In genomic region chrX:134132295-134132694, GRCm38 (mm10) we compare ENCODE assay signal across 9 mouse cellular contexts. TPM values are rescaled to one million over a fixed set of nuclear protein-coding genes. Genes with fewer than 3 reads are reported as not detected.
DNase-seq lines count a peak whose midpoint lies in the region; ATAC-seq and TF ChIP-seq lines count a peak whose summit lies in the region.
"Had no signal": no experiment of that assay in that cellular context is flagged by ENCODE, and none has a peak within 500 bp of the region (broad histone marks: within the 10 kb centered on the region; RNA-seq: fewer than 3 reads in every experiment).

No protein-coding gene starts in this region.

- H3K9ac ChIP-seq in heart, adult 2 months (ENCODE audit: low read depth, low read length) = no peak overlapping the region
- no peak overlapping the region for H3K9ac ChIP-seq in neural tube, embryonic 15.5 days (replicated peaks)

- H3K4me3 ChIP-seq in heart, adult 2 months = no peak overlapping the region
- H3K4me3 ChIP-seq in heart, embryonic 10.5 days = no peak overlapping the region
- H3K4me3 ChIP-seq in neural tube, embryonic 15.5 days (replicated peaks) = no peak overlapping the region
- H3K4me3 ChIP-seq in lung, adult 2 months (replicated peaks; ENCODE audit: extremely low read depth, low read depth, low read length) = no peak overlapping the region

- H3K4me2 ChIP-seq in neural tube, embryonic 15.5 days = no peak overlapping the region

- peak; percentile 61 for TF ChIP-seq CTCF in heart, adult 2 months (IDR thresholded peaks at IDR 0.05)
- TF ChIP-seq CTCF in lung, adult 2 months (IDR thresholded peaks at IDR 0.05; ENCODE audit: insufficient read depth, low read length) = peak; percentile 14; the same call in 1 of the 2 replicates

- H3K27me3 ChIP-seq in heart, adult 2 months (ENCODE audit: control insufficient read depth, insufficient read depth, low read length) = no peaks in the 10 kb centered on the region
- peaks cover 7% of the 10 kb centered on the region; the same call in 1 of the 2 replicates for H3K27me3 ChIP-seq in heart, embryonic 10.5 days (ENCODE audit: insufficient read depth, poor library complexity, severe bottlenecking)
- 0 out of 2 replicates have a peak, but pooled peaks cover 8% of the 10 kb centered on the region for H3K27me3 ChIP-seq in neural tube, embryonic 15.5 days (replicated peaks)

- H3K4me1 ChIP-seq in heart, adult 2 months (ENCODE audit: control insufficient read depth, insufficient read depth, low read length) = no peaks in the 10 kb centered on the region
- no peaks in the 10 kb centered on the region for H3K4me1 ChIP-seq in heart, embryonic 10.5 days
- no peaks in the 10 kb centered on the region for H3K4me1 ChIP-seq in neural tube, embryonic 15.5 days
- no peaks in the 10 kb centered on the region for H3K4me1 ChIP-seq in lung, adult 2 months (ENCODE audit: control insufficient read depth, insufficient read depth, low read length)

- DNase-seq in heart, adult 2 months = no peak
- no peak for DNase-seq in heart, embryonic 10.5 days (ENCODE audit: low spot score)
- peak; percentile 12 for DNase-seq in neural tube, embryonic 10.5 days (ENCODE audit: extremely low spot score, low spot score)
- peak; percentile 4 for DNase-seq in cerebellum, adult 9-10 months
- no peak for DNase-seq in lung, adult 2 months
- DNase-seq in natural killer cell, adult 2 months (ENCODE audit: low spot score in 2 of 2) = no peak
- DNase-seq in gastrocnemius, postnatal 14 days = no peak

- WGBS in heart, adult 2 months = 26% methylated on average over 5 of the region's 5 CpGs
- 30% methylated on average over 5 of the region's 5 CpGs for WGBS in heart, embryonic 10.5 days
- 32% methylated on average over 5 of the region's 5 CpGs for WGBS in neural tube, embryonic 15.5 days
- 41% methylated on average over 5 of the region's 5 CpGs for WGBS in lung, adult 2 months

- TF ChIP-seq POLR2A in heart, adult 2 months (IDR thresholded peaks at IDR 0.05; ENCODE audit: insufficient read depth, low read depth, low read length) = no peak
- no peak for TF ChIP-seq POLR2A in lung, adult 2 months (IDR thresholded peaks at IDR 0.05; ENCODE audit: borderline replicate concordance, extremely low read depth, low read depth, low read length)

- ATAC-seq in neural tube, embryonic 15.5 days (ENCODE audit: low FRiP score) = no peak

- no peaks in the 10 kb centered on the region for H3K79me2 ChIP-seq in heart, adult 2 months (replicated peaks; ENCODE audit: control insufficient read depth, insufficient read depth, low read length)

- no peak for TF ChIP-seq EP300 in heart, adult 2 months (IDR thresholded peaks at IDR 0.05; ENCODE audit: insufficient read depth, low read depth, low read length)

- intact Hi-C loops in heart, adult 2 months (cut with DNase I) = loop anchor here (5.0 to 10.0 kb wide), 2 partner anchors 185 to 223 kb away; no protein-coding TSS in a partner anchor
- intact Hi-C loops in gastrocnemius, postnatal 14 days (cut with DNase I; ENCODE audit: low total_unique reads) = loop anchor here (10.0 kb wide), 1 partner anchor 183 kb away; no protein-coding TSS in a partner anchor

- H3K27ac ChIP-seq in heart, adult 2 months = no peak overlapping the region
- no peak overlapping the region for H3K27ac ChIP-seq in heart, embryonic 10.5 days
- no peak overlapping the region for H3K27ac ChIP-seq in neural tube, embryonic 15.5 days (replicated peaks)

- H3K36me3 ChIP-seq in heart, adult 2 months (ENCODE audit: control insufficient read depth, insufficient read depth, low read length) = no peaks in the 10 kb centered on the region
- no peaks in the 10 kb centered on the region for H3K36me3 ChIP-seq in heart, embryonic 10.5 days
- H3K36me3 ChIP-seq in neural tube, embryonic 15.5 days = no peaks in the 10 kb centered on the region

- no peaks in the 10 kb centered on the region for H3K9me3 ChIP-seq in heart, embryonic 10.5 days
- no peaks in the 10 kb centered on the region for H3K9me3 ChIP-seq in neural tube, embryonic 15.5 days (replicated peaks)

RNA-seq across cellular contexts. Expression of gene Xkrx, which starts 29.6 kb away (rescaled TPM):
- total RNA-seq in heart, adult 2 months (2021) = 1 to 10 TPM in 1 of 2 experiments, under 1 TPM in 1; 0.60 to 1.3 TPM
- polyA plus RNA-seq in heart, adult 2 months (2012; rRNA removed) = 1.00 and 1.7 TPM in 2 replicates
- polyA plus RNA-seq in heart, embryonic 10.5 days (2016; fragmentation: Nextera tagmentation; extraction: Ambion mirVana) = 0.10 and 0.14 TPM in 2 replicates
- 1.1 and 1.2 TPM in 2 replicates for polyA plus RNA-seq in neural tube, embryonic 15.5 days (2015; fragmentation: Nextera tagmentation; extraction: Ambion mirVana)
- polyA plus RNA-seq in lung, adult 2 months (2012; rRNA removed) = 0.69 and 4.6 TPM in 2 replicates
- under 1 TPM; 0.38 to 0.74 TPM for total RNA-seq in gastrocnemius, postnatal 14 days (2021)

RNA-seq across cellular contexts. Expression of gene Arl13a, which starts 55.0 kb away (rescaled TPM):
- not detected for total RNA-seq in heart, adult 2 months (2021)
- not detected in 2 replicates for polyA plus RNA-seq in heart, adult 2 months (2012; rRNA removed)
- polyA plus RNA-seq in heart, embryonic 10.5 days (2016; fragmentation: Nextera tagmentation; extraction: Ambion mirVana) = not detected in 2 replicates
- polyA plus RNA-seq in neural tube, embryonic 15.5 days (2015; fragmentation: Nextera tagmentation; extraction: Ambion mirVana) = not detected in 2 replicates
- not detected in 2 replicates for polyA plus RNA-seq in lung, adult 2 months (2012; rRNA removed)
- not detected for total RNA-seq in gastrocnemius, postnatal 14 days (2021)
- total RNA-seq: neutrophil, adult 5-6 weeks had no signal

Comparison
In these comparisons a context has a peak if more than half of its experiments do, and no peak if none do; other contexts are left out.
1. DNase-seq: peak in neural tube, embryonic 10.5 days (single experiment) and cerebellum, adult 9-10 months (single experiment); none in heart, adult 2 months (0 of 2), heart, embryonic 10.5 days (single experiment), lung, adult 2 months (single experiment), natural killer cell, adult 2 months (0 of 2) and gastrocnemius, postnatal 14 days (single experiment).